Mouse (Mus musculus): ENCODE results near the gene Casp1.

Gene Casp1

DNA sequence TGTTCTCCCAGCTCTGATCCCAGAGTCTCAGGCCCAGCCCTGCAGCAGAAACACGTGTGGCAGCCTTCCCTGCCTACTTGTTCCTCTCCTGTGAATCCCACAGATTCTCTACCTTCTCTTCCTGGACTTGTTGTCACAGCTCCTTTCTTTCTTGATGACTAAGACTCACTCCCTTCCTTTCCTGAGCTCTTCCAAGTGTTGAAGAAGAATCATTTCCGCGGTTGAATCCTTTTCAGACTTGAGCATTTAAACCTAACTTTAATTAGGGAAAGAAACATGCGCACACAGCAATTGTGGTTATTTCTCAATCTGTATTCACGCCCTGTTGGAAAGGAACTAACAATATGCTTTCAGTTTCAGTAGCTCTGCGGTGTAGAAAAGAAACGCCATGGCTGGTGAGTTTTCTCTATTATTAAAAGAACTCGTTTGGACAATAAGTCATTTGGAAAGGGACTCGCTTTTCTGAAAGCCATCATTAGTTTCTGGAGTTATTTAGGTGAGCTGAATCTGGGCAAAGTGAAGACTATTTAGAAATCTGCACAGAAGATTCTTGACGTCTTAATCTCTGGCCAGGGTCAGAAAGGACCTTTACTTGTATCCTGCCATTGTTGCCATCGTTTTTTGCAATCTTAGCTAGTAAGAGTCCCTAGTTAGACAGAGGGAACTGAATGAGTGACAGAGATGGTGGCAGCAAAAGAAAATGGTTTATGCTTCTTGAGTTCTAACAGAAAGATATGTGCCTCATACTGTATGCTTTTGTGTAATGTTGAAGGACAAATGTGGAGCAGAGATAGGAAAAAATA, at the start of gene Casp1:
TSS of gene Casp1 (plus strand) at position 189 of the 803 bp plus-strand sequence.
- DNase-seq (ENCODE audit: low spot score in 2 of 2), result peak in 1 of 2 experiments; percentile 5

DNA sequence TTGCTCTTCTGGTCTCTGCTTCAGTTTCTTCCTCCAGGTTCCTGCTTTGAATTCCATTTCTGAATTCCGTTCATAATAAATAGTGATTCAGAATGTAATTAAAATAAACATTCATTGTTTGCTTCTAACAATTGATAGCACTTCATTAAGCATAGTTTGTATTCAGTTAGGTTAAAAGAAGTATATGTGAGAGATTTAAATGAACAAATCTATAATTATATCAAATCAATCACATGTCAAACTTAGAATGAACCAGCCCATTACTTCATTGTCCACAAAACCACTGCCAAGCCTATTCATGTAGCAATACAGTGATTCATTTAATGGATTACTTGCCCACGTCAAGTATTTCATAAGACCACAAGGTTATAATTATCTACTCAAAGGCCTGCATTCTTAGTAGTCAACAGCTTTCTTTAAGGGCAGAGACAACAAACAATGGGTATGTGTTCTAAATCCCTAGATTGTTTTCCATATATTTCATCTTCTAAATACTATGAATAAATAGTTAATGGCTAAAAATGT, 34.3 kb upstream of the Casp1 start:
- DNase-seq (ENCODE audit: low spot score in 2 of 2), result no peak

DNA sequence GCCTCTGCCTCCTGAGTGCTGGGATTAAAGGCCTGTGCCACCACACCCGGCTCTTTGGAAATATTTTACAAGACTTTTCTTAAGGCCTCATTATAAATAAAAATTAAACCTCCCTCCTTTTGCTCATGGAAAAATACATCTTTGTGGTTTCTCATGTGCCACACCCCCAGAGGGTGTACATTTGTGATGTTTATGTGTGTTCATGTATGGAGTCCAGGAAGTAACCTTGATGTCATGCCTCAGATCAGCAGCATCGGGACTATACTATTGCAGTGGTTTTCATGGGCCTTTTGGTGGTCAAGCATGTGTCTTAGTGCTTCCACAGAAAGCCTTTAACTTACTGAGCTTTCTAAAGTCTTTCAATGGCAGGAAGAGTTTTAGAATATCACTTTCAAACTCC, 28.0 kb upstream of the Casp1 start:
- DNase-seq (ENCODE audit: low spot score in 2 of 2), result no peak

DNA sequence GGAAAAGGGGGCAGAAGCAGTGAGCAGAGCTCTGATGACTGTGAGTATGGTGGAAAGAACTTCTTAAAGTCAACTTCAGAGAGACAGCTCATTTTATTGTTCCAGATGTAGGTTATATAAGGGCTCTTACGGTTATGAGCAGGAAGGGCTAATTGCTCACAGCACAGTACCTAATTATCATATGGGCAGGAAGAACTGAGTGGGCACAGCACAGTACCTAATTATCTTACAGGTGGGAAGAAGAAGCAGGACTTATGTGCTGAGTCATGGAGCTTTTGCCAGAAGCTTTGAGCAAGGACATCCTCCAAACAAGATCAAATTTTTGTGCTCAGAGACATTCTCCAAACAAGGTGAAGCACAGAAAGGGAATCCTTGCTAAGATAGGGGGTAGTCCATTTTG, 27.4 kb upstream of the Casp1 start:
- DNase-seq (ENCODE audit: low spot score in 2 of 2), result no peak

DNA sequence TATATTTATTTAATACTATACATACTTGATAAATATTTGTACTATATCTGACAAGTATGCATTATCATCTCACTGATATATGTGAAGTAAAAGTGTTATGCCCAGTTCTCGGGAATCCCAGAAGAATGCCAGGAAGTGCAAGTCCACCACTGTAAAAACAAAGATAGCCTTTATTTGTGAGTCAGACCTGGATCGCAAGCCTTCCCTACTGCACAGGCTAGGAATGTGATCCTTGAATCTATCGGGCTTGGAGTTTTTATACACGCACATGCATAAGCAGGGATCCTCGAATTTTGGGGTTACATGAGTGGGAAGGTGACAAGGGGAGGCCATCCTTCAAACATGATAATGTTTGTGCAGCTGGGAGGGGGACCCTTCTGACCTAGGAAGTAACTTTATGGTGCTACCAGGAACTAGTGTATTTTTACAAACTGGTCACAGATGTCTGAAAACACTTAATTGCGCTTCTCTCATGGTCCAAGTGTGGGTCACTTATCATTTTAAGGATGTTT, 26.9 kb upstream of the Casp1 start:
- DNase-seq (ENCODE audit: low spot score in 2 of 2), result no peak

DNA sequence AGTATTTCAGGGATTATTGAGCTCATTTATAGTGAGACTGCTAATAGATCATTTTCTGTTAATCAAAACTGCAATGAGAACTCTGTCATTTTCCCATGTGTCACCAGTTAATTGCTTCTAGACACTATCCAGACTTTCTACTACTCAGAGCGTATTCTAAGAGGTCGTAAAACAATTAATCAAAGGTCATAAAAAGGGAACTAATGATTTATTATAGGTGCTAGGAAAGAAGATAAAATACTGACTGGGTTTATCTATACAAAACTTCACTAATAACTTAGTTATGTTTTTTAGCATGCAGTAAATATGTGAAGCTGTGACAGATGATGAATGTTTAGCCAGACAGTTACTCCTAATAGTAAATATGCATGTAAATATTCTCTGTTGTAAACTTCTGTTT, 12.2 kb upstream of the Casp1 start:
- DNase-seq (ENCODE audit: low spot score in 2 of 2), result no peak

DNA sequence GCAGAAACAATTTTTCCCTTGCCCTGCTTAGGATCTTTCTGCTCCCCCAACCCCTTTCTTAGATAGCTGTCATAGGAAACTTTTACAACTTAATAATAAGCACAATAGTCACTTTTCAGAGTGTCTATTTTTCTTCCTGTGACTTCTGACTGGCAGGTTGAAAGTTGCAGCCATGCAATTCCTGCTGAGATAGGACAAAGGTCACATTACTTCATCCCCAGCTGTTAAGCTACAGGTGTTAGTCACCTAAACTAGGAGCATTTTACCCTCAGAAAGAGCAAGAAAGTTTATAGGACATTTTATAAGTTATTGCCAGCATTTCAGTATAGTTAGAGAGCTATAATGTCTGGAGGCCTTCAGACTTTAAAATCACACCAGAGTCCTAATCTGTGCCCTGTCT, 11.7 kb upstream of the Casp1 start:
- no peak for DNase-seq (ENCODE audit: low spot score in 2 of 2)

DNA sequence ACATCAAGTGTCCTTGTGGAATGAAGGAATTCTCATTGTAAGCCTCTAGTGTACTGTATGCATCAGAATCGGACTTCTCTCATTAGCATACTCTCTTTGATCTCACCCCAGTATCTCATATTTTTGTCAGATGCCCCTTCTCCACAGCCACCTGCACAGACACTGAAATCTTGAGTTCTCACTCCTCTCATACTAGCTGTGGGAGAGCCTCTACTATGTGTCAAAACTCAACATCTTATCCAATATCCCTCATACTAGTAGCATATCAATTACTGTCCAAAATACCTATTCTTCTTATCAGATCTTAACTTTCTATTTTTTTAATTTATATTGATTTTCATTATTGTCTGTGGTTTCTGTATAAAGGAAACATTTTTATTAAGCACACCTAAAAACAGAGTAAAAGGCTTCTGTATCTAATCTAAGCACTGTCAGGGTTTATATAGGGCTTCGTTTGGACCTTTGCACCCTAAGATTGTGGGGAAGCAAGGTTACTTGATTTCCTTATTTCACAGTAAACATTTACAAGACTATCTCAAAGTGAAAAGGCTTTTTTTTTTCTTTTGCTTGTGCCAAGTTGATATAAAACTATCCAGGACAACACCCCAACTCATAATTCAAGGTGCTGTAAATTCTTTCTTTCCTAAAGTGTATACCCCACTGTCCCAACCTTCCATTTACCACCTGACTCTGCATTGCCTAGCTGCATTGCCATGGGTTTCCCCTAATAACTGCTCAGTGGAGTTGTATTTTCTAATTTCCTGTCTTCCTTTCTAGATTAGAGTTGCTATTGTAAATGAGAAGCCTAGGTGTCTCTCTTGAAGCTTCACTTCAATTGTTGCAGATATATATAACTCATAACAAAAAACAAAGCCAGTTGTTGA, 1.7 kb upstream of the Casp1 start:
- no peak for DNase-seq (ENCODE audit: low spot score in 2 of 2)

DNA sequence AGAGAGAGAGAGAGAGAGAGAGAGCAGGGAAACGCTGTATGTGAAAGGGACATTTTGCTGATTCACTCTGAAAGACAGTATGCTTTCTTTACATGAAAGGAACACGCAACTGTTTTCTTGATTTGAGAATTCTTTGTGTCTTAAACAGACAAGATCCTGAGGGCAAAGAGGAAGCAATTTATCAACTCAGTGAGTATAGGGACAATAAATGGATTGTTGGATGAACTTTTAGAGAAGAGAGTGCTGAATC, 740 bp downstream of the Casp1 start:
- DNase-seq (ENCODE audit: low spot score in 2 of 2), result no peak

DNA sequence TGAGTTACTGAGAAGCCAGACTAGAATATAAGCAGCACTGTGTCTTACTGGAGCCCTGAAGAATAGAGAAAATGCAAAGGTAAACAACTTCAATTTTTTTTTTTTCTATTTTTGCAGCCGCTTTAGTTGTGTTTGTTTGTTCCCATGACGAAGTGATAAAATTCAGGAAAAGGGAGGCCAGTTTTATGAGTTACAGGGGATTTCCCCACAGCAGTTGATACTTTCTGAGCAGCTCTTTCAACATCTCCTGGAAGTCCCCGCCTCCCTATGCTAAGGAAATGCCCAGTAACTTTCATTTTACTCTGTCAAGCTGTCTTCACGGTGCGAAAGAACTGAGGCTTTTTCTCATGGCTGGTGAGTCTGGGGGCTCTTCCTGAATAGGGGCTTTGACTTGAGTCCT, 10.2 kb downstream of the Casp1 start, which contains the start of gene Casp4:
TSS of gene Casp4 (plus strand) at position 268 of the 400 bp plus-strand sequence.
- no peak for DNase-seq (ENCODE audit: low spot score in 2 of 2)

DNA sequence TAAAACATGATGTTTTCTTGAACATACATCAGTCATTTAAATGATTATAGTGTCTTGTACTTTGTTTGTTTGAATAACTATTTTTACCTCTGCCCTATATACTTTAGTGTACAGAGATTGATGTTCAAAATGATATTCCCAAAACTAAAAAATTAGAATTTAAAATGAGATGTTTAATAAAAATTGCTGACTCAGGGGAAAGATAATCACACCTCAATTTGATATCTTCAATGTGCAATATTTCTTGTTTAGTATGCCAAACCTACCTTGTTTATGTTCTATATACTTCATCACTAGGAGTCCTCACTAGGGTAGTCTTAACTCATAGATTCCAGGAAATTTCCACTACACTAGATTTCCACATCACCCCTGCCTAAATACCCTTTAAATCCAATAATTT, 11.8 kb downstream of the Casp1 start:
- no peak for DNase-seq (ENCODE audit: low spot score in 2 of 2)

DNA sequence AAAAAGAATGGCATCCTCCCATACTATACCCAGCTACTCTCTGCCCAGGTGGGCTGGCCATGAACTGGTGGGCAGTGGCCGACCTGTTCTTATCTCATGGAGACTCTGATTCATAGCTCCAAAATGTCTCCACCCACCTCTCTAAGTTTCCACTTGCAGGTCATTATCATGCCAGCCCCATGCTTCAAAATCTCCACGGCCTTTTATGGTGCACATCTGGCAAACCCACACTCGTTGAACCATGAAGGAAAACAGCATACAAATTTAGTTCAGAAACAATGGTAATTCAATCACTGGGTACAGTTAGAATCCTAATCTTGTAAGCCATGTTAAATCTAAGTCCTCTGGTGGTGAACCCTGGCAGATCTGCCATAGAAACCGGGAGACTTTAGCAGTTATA, 13.1 kb downstream of the Casp1 start:
- no peak for DNase-seq (ENCODE audit: low spot score in 2 of 2)

DNA sequence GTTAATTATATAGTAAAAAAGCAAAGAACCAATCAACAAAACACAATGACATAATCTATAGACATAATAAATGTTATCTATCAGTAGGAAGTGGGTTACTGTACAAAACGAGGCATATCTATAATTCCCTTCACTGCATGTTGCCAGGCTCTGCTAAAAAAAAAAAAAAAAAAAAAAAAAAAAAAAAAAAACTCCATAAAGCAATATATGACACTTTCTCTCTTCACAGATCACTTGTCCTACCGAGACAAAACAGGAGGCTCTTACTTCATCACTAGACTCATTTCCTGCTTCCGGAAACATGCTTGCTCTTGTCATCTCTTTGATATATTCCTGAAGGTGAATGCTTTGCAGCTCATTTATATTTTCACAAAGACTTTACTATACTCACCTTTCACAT, 29.9 kb downstream of the Casp1 start:
- DNase-seq (ENCODE audit: low spot score in 2 of 2), result no peak

DNA sequence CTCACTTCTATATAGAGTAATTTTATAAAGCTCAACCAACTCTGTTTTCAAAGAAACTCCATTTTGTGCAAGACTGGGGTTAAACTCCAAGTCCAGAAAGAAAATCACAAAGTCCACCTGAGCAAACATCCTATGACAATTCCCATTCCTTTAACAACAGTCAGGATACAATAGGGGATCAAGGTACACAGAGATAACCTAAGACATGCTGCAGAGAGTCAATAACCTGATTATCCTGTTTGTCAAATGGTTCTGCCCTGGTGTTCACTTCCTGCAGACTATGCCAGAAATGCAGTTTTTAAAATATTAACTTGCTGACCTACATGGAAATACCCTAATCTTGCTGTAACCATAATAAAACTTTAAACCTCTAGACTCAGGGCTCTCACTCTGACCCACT, 34.1 kb downstream of the Casp1 start:
- no peak for DNase-seq (ENCODE audit: low spot score in 2 of 2)

DNA sequence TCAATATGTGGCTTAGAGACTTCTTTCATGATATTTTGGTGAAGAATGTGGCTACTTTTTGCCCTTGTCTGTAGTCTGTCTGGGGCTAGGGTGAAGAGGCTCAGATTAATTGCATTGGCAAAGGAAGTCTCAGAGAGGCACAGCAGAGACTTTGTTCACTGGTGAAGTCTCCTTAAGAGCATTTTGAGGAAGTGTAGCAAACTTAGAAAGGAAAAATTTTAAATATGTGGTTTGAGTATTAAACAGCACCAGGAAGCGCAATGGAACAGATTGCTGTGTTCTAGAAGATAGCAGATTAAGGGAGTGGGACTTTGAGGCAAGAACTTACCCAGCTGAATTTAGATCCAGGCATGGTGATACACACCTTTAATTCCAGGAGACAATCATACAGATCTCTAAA, 35.1 kb downstream of the Casp1 start:
- DNase-seq (ENCODE audit: low spot score in 2 of 2), result no peak

DNA sequence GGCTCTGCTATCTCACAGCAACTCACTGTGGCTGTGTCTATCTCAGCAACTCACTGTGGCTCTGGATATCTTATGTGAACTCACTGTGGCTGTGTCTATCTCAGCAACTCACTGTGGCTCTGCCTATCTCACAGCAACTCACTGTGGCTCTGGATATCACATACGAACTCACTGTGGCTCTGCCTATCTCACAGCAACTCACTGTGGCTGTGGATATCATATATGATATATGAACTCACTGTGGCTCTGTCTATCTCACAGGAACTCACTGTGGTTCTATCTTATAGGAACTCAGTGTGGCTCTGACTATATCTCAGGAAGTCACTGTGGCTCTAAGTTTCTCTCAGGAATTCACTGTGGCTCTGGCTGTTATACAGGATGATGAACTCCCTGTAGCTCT, 44.8 kb downstream of the Casp1 start:
- no peak for DNase-seq (ENCODE audit: low spot score in 2 of 2)

DNA sequence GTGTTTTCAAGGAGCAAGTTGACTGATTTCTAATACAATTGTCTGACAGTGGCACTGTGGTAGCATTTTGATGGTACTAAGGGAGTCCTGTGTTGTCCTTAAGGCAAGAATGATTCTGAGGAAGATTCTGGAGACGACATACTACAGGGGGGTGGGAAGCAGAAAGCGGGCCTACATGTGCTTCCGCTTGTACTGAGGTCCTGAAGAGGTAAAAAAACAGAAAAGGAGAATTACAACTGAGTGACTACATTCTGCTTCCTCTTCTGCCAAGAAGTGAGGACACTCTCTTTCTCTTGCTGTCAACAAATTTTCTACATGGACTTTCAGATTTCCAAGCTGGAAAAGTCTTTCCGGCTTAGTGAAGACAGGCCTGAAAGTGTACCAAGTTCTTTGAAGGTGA, 45.8 kb downstream of the Casp1 start:
- DNase-seq (ENCODE audit: low spot score in 2 of 2), result no peak

DNA sequence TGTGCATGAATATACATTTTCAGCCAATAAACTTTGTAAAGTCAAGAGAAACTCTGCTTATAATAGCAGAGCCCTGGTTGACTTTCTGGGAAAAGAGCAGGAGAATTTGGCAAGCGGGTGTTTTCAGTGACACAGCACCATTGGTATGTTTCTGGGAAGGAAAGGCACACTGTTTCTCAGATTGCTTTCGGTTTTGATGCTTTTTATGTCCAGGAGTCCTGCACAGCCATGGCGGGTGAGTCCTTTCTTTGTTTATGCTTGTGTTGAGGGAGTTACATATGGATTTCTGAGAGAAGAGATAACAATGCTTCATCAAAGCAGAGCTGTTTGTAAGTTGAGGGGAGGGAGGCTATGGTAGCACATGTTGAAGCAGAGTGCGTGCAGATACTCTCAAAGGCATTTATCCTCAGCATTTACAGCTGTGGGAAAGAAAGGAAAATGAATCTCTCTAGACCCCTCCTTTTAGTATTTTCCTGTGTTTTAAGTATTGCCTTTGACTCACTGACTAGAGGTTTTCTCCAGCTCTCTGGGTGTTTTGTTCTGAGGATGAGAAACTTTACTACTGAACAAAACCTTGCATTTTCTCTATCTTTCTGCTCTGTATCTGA, 47.1 kb downstream of the Casp1 start, which contains the start of gene Casp12:
TSS of gene Casp12 (plus strand) at position 140 of the 608 bp plus-strand sequence.
- DNase-seq (ENCODE audit: low spot score in 2 of 2), result no peak

DNA sequence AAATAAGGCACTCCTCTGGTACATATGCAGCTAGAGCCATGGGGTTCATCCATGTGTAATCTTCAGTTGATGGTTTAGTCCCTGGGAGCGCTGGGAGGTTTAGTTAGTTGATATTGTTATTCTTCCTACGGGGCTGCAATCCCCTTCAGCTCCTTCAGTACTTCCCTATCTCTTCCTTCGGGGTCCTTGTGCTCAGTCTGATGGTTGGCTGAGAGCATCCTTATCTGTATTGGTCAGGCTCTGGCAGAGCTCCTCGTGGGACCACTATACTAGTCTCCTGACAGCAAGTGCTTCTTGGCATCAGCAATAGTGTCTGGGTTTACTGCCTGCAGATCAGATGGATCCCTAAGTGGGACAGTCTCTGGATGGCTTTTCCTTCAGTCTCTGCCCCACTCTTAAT, 49.1 kb downstream of the Casp1 start:
- DNase-seq (ENCODE audit: low spot score in 2 of 2), result no peak

DNA sequence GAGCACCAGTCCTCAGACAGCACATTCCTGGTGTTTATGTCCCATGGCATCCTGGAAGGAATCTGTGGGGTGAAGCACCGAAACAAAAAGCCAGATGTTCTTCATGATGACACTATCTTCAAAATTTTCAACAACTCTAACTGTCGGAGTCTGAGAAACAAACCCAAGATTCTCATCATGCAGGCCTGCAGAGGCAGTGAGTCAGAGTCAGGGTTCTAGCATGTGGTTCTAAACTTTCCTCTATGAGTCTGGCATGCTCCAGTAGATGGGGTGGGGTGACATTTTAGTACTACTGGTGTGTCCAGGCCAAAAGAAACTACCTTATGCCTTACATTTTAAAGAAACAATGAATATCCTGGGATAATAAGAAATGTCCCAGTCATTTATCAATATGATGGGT, 55.4 kb downstream of the Casp1 start:
- no peak for DNase-seq (ENCODE audit: low spot score in 2 of 2)

DNA sequence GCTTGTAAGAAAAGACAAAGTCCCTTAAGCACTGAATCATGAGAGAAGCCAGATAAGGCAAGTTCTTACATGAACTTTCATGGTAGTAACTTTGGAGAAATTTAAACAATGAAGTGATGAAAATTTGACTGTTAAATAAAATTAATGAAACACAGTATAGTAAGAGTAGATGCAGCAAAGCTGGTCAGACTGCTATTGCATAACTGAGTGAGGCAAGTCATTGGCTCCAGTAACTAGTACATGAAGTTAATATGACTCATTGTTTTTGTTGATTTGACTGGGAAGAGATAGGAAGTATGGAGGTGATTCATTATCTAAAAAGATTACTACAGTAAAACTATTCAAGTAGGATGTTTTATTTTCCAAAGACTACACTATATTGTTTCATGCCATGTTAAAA, 58.5 kb downstream of the Casp1 start:
- no peak for DNase-seq (ENCODE audit: low spot score in 2 of 2)

All from right cerebral cortex, adult 2 months (tissue).